Mouse (Mus musculus) T-cell, adult 2 months (primary cell): ENCODE results near the gene Il6ra.

ENCODE experiments used
- DNase-seq: peaks from one replicate; pipeline ENCODE4 v3.0.0; 2022; ENCODE audit warnings: low spot score

Gene Il6ra

DNA sequence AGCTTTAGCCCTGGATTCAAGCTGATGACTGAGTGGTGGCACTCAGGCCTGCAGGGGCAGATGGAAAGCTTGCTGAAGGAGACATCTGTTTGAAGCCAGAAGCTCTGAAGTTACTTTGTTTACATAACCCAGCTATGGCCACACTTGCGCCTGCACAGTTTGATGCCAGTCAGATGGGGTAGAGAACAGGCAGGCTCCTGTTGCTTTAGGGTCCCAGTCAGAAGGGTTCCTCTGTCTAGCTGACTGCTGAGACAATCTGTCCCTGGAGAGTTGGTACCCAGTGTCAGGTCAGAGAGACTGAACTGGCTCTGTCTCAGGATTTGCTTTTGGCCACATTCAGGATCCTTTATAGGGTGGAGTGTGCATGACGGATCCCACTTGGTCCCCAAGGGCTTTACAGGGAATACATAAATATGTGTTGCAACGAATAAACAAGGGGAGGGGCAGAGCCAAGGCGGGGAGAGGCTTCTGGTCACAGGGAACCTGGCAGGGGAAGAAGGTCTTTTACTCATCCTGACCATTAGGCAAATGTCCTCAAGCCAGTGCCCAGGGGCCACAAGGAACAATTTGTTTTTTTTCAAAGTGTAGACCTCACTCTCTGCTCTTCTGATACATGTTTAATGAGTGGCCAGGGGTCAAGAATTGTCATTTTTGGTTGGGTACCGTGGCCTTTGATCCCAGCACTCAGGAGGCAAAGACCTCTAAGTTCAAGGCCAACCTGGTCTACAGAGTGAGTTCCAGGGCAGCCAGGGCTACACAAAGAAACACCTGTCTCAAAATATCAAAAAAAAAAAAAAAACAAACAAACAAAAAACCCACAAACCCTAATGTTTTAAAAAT, 3.1 kb downstream of the Il6ra start:
- no peak for DNase-seq

DNA sequence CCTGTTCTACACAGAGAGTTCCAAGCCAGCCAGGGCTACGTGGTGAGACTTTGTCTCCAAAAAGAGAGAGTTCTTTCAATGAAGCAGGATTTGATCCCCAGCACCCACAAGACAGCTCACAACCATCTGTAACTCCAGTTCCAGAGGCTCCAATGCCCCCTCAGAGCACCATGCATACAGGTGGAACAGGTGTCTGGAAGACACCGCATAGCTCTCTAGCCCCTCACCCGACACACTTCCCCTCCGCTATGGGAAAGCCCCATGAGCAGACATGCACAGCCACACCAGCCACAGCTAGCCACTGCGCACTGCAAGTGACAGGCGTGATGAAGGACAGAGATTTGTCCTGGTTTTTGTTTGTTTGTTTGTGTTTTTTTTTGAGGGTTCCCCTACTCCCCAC, 4.2 kb downstream of the Il6ra start:
- DNase-seq, result peak; percentile 33

DNA sequence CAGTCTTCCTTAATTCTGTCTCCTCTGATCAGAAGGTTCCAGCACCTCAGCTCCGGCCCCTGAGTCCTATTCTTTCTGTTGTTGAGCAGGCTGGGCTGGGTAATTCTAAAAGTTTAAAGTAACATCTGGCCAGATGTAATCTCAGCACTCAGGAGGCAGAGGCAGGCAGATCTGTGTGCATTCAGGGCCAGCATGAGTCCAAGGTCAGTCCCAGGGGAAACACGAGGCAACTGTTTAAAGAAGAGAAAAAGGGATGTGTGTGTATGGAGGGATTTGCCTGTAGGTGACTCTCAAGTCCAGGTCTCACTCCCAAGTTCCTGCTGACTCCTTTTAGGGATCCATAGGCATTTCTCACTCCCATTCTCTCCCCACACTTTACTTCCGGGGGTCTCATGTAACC, 5.2 kb downstream of the Il6ra start:
- DNase-seq, result no peak

DNA sequence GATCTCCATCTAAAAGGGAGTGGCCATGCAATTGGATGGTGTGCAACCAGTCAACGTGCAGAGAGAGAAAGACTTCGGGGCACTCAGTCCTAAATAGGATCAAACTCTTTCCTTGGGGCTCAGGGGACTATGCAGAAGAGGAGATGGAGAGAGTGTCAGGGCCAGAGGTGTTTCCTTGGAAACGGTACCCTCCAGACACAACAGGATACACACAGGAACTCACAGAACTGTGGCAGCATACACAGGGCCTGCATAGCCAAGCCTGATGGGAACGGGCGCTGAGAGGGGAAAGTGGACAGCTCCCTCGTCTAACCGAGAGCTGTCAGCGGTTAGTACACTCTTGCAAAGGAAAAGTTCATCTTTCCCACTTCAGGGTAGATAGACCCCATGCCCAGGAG, 13.5 kb downstream of the Il6ra start:
- no peak for DNase-seq

DNA sequence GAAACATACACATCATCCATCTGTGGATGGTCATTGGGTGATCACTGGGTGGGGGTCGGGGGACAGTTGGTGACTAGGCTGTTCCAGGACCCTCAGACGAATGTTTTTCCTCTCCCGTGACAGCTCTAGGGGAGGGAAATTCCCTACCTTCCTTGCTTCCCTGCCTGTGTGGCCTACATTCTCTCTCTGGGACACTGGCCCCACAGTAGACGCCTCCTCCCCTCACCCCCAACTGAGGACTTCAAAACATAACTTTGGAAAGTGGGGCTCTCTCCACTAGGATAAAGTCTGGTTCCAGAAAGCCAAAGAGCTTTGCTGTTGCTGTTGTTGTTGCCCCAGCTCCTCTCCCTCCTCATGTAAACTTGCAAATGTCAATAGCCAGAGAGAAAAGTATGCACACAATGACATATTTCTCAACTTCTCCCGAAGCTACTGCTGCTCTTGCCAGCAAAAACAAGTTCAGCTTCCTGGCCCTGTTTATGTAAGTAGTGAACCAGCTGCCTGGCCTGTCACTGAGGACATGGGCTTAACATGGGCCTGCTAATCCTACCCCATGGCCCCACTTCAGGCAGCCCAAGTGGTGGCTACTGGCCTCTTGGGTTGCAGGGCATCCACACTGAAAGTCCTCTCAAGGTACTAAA, 14.0 kb downstream of the Il6ra start:
- DNase-seq, result no peak

DNA sequence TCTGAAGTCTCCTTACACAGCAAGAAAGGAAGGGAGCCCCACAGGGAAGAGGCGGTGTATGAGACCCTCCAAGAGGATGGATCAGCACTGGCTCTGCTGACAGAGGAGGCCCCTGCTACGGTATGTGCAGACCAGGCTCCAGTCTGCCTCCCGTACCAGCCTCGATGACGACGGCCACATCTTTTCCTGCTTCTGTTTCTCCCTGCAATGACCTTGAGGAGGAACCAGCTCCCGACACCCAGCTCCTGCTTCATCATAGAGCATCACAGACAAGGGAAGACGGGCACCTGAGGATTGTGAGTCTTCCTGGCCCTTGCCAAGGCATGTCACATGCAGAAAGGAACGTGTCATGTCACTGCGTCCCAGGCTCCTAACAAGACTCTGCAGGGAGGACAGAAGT, 15.0 kb downstream of the Il6ra start:
- no peak for DNase-seq

DNA sequence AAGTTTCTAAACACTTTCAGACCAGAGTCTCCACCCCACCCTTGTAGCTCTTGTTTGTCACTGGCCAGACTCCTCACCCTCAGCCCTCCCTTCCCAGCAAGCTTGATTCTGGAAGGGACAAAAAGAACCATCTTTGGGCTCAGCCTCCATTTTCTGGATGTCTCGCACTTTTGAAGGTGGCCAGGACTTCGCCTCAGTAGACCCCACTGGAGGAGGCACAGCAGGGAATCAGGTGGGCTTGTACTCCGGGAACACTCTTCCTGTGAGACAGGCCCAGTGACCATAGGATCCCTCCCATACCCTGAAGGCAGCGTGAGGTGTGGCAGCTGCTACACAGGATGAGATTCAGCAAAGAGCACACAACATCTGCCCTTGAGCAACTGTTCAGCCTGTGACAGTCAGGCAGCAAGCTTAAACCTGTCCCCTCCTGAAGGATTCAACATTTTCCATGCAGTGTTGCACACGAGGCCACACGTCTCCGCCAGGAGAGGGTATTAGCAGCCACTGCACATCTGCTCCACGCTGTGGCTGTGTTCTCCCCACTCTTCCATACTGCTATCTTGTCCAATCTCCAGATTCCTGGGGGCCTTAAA, 15.7 kb downstream of the Il6ra start:
- no peak for DNase-seq

DNA sequence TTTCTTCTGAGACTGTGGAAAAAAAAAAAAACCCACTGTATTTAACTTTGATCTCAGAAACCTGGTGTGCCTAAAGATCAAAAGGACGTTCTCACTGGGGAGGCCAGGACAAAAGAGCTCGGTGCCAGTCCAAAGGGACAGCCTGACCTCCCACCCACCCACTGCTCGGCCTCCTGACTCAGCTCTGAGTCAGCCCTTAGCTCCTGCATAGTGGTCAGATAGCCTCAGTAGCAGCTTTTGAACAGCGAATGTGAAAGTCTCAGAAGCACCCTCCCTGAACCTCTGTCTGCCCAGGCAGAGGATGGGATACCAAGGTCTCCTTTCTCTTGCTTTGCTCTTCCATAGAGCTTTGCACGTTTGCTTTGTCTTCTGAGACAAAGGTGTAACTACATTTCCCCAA, 16.4 kb downstream of the Il6ra start:
- no peak for DNase-seq

DNA sequence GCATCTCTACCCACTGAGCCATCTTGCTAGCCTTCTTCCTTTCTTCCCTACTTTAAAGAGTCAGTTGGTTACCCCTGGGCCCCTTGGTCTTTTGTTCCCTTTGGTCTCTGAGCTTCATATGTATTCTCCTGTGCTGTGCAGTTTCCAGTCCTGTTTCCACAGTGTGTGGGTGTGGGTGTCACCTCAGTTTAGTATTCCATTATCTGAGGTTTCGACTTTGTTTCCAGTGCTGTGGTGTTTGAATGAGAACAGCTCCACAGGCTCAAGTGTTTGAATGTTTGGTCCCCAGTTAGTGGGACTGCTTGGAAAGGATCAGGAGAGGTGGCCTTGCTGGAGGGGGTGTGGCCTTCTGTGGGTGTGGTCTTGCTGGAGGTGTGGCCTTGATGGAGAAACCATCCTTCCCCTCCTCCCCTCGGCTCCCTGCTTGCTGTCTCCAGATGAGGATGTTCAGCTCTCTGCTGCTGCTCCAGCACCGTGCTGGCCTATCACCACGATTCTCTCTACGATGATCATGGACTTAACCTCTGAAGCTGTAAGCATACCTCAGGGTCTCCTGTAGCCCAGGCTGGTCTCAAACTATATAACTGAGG, 20.4 kb downstream of the Il6ra start:
- no peak for DNase-seq

DNA sequence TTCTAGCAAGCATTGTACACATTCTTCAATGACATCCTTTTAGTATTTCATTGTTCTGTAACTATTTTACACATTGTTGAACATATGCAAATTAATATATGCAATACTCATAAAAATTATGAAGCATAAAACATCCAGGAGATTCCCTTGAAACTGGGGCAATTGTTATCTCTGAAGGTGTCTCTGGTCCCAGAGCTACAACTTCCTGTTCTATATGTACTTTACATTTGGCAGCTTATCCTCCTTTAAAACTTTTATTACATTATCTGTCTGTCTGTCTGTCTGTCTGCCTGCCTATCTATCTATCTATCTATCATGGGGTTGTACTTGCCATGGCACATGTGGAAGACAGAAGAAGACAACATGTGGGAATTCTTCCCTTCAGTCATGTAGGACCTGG, 21.3 kb downstream of the Il6ra start:
- DNase-seq, result no peak

DNA sequence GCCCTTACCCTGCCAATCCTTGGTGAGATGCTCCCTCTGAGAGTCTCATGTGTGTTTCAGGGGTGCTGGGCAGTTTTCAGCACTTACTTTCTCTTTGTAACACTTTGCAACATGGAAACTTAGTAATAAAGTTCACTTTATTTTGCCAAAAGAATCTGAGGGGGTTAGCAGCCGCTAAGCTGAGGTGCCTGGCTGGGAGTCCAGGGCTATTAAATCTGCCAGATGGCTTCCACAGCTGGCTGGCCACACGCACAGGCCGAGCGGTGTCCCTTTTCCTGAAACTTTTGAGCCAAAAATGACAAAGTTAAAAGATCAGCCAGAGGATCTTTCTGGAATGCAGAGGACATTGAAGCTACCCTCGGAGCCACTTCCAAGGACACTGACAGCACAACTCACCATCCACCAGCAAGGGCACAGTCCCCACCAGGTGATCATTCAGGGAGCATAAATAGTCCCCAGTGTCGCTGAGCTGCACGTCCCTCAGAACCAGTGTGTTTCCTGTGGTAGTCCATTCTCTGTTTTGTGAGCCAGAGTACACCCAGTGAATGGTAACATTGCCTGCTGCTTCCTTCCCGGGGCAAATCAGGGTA, 23.1 kb downstream of the Il6ra start:
- no peak for DNase-seq

DNA sequence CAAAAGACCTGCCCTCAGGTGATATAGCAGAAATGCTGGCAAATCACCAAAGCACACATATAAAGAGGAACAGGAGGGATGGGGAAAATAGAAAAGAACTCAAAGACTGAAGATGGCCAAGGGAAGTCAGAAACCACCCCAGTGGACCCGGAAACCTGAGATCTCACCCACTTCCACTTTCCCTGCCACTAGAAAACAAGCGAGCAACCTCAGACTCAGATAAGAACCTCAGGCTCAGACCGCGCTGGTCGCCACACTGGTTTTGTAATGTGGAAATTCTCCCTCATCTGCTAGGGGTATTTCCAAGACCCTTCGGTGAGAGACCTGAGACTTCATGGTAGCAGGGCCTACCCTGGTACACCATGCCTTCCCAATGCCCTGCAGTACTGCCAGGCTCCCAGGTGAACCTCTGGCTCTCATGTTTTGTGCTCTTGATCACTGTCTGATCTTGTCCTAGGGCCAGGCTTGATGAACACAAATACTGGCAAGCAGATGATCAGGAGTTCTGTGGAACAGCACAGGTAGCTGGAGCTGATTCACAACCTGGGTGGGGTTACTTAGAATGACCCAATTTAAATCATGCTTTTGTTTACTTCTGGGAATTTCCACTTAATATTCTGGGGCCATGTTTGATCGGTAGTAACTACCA, 25.3 kb downstream of the Il6ra start:
- DNase-seq, result no peak

DNA sequence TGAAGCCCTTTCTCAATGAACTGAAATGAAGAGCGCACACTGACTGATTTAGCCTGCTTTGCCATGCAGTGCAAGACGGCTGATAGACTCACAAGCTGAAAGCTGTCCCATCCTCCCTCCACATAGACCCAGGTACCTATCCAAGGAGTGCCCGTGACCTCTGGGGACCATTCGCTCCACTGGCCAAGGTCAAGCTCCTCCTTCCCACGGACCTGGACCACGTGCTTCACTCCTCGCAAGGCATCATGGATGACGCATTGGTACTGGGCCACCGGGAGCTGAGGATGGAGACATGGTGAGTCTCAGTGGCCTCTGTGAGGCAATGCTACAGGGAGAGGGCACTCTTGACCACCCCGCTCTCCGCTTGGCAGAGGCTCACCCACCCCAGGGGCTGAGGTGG, 27.2 kb downstream of the Il6ra start:
- DNase-seq, result no peak

DNA sequence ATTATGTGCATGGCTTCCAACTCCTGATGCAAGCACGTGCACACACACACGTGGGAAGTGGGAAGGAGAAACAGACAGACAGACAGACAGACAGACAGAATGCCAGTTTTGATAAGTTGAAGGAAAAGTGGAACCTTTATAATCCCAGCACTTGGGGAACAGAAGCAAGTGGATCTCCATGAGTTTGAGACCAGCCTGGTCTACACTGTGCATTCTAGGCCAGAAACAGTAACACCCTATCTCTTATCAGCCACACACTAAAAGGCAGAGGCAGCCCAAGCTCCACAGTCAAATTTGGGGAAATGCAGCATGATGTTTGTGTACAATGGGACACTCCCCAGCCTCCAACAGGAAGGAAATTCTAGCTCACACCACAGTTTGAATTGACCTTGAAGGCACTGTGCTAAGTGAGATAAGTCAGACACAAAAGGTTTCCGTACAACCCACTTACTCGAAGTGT, 29.4 kb downstream of the Il6ra start:
- no peak for DNase-seq

DNA sequence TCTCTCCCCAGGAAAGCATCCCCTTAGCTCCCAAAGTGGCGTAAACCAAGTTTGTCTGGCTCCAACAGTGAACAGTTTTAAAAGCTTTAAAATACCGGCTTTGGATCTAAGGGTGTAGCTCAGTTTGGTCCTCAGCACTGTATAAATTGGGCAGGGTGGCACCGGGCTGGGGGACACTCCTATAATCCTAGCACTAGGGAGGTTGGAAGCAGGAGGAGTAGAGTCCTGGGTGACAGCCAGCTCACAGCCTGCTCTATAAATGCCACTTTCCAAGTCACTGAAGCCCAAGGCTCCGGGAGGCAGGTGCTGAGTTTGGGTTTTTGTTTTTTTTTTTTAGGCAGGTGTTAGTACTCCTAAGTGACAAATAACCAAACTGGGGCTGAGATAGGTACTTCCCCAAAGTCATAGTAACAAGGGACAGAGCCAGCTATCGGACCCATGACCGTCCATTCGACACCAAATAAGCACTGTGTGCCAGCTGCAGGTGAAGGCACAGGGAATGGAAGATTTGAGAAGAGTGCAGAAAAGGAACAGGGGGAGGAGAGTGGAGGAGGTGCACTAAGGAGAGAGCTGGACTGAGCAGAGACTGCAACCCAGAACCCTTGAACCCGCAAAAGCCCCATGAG, 30.3 kb downstream of the Il6ra start:
- DNase-seq, result no peak

DNA sequence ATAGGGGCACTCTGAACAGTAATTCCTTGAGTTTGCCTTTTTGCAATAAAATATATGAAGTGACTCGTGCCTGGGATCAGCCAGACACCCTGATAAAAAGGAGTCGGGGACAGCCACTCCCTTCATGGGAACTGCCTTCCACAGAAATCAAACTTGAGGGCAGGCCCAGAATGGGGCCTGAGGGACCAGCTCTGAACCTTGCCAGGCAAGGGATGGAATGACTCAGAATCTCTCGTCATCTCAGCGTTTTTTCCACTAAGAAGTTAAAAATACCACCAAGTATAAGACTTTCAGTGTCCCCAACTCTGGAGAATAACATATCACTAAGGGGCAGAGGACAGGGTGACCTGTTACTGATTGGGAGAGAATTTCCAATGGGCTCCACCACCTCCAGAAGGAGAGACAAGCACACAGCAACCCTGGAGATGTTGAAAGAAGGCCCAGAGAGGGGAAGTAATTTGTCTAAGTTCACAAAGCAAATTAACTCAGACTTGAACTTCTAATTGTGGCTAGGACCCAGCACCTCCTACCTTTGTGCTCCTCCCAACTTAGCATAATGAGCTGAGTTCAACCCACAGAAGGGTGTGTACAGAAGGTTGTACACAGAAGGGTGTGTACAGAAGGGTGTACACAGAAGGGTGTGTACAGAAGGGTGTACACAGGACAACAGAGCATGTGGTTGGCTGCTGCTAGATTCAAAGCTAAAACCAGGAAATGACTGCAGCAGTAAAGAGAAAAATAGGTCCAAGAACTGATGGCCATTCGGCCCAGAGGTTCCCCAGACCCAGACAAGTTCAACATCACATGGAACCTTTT, 32.8 kb downstream of the Il6ra start:
- no peak for DNase-seq

DNA sequence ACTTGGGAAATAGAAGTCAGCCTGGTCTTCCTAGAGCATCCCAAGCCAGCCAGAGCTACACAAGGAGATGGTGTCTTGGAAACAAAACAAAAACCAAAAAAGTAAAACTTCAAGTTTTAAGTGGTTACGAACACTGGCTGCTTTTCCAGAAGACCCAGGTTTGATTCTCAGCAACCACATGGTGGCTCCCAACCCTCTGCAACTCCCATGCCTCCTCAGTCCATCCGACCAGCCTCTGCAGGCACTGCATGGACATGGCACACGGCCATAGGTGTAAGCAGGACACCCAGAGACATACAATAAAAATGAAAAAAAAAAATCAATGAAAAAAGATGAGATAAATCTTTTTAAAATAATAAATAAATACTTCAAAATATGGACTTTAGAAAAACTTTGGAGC, 33.7 kb downstream of the Il6ra start:
- no peak for DNase-seq

DNA sequence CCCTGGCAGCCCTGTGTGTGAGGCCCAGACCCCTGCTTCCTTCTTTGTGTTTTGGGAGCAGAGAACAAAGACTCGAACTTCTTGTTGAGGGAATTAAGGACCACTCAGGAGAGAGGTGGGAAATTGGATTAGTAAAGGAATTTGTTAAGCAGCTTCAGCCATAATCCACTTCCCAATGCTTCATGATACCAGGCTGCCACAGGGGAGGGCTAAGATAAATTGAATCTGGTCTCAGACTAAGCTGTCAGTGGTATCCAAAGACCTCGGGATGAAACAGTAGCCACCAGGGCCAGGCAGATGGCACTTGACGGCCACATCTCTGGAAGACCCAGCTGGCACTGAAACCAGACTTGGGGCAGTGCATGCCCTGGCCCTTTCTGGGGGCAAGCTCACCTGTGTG, 34.5 kb downstream of the Il6ra start:
- no peak for DNase-seq

DNA sequence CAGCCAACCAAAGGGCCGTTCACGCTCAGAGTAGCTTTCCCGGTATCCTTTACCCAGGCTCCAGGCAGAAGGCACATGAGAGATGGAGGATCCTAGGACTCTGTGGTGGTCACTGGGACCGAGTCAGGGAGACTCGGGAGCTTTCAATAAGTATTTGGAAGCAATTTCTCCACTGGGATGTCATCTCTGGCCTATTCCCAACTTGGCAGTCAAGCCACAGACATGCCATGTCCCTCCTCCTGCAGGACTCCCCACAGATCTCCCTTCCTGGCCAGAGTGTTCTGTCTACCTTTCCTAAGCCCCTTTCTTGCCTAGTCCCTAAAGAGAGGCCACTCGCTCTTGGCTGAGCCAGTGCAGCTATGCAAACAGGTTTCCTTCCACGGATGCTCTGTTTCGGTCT, 35.9 kb downstream of the Il6ra start:
- DNase-seq, result no peak

DNA sequence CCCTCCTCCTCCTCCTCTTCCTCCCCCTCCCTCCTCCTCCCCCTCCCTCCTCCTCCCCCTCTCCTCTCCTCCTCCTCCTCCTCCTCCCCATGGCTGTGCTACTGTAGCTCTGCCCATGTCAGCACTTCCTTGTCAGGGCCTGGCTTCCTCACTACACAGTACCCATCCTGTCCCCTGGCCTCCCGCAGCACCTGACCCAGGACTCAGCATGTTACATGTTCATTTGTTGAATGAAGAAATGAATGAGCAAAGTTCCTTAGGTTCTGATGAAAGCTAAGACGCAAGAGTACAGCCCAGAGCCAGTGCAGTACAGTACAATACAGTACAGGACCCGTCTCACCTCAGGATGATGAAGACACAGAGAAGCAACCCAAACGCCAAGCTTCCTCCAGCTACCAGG, 36.5 kb downstream of the Il6ra start:
- DNase-seq, result no peak

DNA sequence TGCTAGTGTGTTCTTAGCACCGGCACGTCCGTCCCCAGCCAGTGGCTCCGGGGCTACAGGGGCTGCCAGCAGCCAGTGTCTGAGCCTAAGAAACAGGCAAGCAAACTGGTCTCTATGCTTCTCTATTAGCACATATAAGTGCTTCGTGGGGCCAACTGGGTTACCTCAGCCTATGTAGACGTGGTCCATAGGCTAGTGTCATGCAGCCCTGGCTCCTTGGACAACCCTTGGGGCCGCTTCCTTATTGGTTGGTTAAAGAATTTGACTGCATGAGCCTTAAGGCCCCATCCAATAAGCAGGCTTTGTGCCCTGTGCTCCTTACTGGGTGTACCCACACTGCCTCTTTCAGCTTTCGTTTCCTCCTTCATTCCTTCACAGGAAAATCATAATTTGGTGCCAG, 37.2 kb downstream of the Il6ra start:
- no peak for DNase-seq
